Mouse (Mus musculus): ENCODE results near the gene Apoc1.

Gene Apoc1

GRCm38 (mm10) chr7:19691873-19692865 lies at the start of gene Apoc1:
Gene Apoc1, minus strand, starts transcription at chr7:19692660.
- peak; percentile 94 for DNase-seq

GRCm38 (mm10) chr7:19741329-19742031 lies 49.0 kb upstream of the Apoc1 start:
- DNase-seq: peak; percentile 91

- DNase-seq: no peak
These were observed 47.8 kb upstream of the Apoc1 start for GRCm38 (mm10) chr7:19740269-19740668.

GRCm38 (mm10) chr7:19738771-19739170 lies 46.3 kb upstream of the Apoc1 start:
- no peak for DNase-seq

- DNase-seq: peak; percentile 91
These were observed 44.1 kb upstream of the Apoc1 start for GRCm38 (mm10) chr7:19736389-19737057.

GRCm38 (mm10) chr7:19734178-19734666 lies 41.8 kb upstream of the Apoc1 start:
- peak; percentile 92 for DNase-seq

- no peak for DNase-seq
These were observed 34.1 kb upstream of the Apoc1 start for GRCm38 (mm10) chr7:19726541-19726940.

GRCm38 (mm10) chr7:19724167-19724566 lies 31.7 kb upstream of the Apoc1 start:
- no peak for DNase-seq

- DNase-seq: peak; percentile 99
These were observed 30.3 kb upstream of the Apoc1 start for GRCm38 (mm10) chr7:19722754-19723195.

GRCm38 (mm10) chr7:19719200-19719599 lies 26.7 kb upstream of the Apoc1 start:
- DNase-seq: peak; percentile 92

- no peak for DNase-seq
These were observed 26.0 kb upstream of the Apoc1 start for GRCm38 (mm10) chr7:19718297-19718952.

GRCm38 (mm10) chr7:19717346-19717745 lies 24.9 kb upstream of the Apoc1 start:
- DNase-seq: no peak

- peak; percentile 93 for DNase-seq
These were observed 24.4 kb upstream of the Apoc1 start for GRCm38 (mm10) chr7:19716822-19717221.

- DNase-seq: no peak
These were observed 23.7 kb upstream of the Apoc1 start for GRCm38 (mm10) chr7:19716055-19716682.

GRCm38 (mm10) chr7:19715239-19716054 lies 23.0 kb upstream of the Apoc1 start, which contains the start of gene Tomm40:
Gene Tomm40, minus strand, starts transcription at chr7:19715438.
- DNase-seq: peak; percentile 100

GRCm38 (mm10) chr7:19714836-19715235 lies 22.4 kb upstream of the Apoc1 start:
- no peak for DNase-seq

- peak; percentile 93 for DNase-seq
These were observed 21.1 kb upstream of the Apoc1 start for GRCm38 (mm10) chr7:19713598-19713997.

GRCm38 (mm10) chr7:19713196-19713595 lies 20.7 kb upstream of the Apoc1 start:
- no peak for DNase-seq

GRCm38 (mm10) chr7:19712414-19712813 lies 20.0 kb upstream of the Apoc1 start:
- DNase-seq: no peak

- DNase-seq: peak; percentile 92
These were observed 18.2 kb upstream of the Apoc1 start for GRCm38 (mm10) chr7:19710650-19711049.

- no peak for DNase-seq
These were observed 12.8 kb upstream of the Apoc1 start for GRCm38 (mm10) chr7:19705271-19705670.
